Mouse (Mus musculus) heart, adult 2 months (tissue): Measurements from ENCODE around the gene Snx12. TPM values are rescaled to one million over a fixed set of nuclear protein-coding genes. Genes with fewer than 3 reads are reported as not detected.

ENCODE experiments used
- DNase-seq, 2 experiments: peaks; one replicate each; pipeline ENCODE4 v3.0.0; 2021
- H3K27ac ChIP-seq: fragments of 200-600 bp; 2 replicates; pipeline ENCODE4 v1.8.1; 2022
- H3K27me3 ChIP-seq: fragments of 200-500 bp; 2 replicates; pipeline ENCODE4 v1.6.1; 2012; ENCODE audit warnings: mild to moderate bottlenecking, low read length, inconsistent platforms, mixed read lengths; ENCODE audit not compliant: control insufficient read depth, insufficient read depth
- H3K36me3 ChIP-seq: fragments of 200-500 bp; 2 replicates; pipeline ENCODE4 v1.6.1; 2012; ENCODE audit warnings: low read length, inconsistent platforms; ENCODE audit not compliant: control insufficient read depth, insufficient read depth
- H3K4me1 ChIP-seq: fragments of 200-500 bp; 2 replicates; pipeline ENCODE4 v1.6.1; 2011; ENCODE audit warnings: low read length; ENCODE audit not compliant: control insufficient read depth, insufficient read depth
- H3K4me3 ChIP-seq: fragments of 200-600 bp; 2 replicates; pipeline ENCODE4 v1.8.1; 2022
- H3K79me2 ChIP-seq: fragments of 200-500 bp; replicated peaks from 2 replicates; pipeline ENCODE4 v1.6.1; 2012; ENCODE audit warnings: mild to moderate bottlenecking, inconsistent platforms, low read length, moderate library complexity, mixed read lengths; ENCODE audit not compliant: control insufficient read depth, insufficient read depth
- H3K9ac ChIP-seq: fragments of 200-500 bp; 2 replicates; pipeline ENCODE4 v1.6.1; 2012; ENCODE audit warnings: low read depth, mild to moderate bottlenecking, control low read depth, inconsistent platforms, low read length, mixed read lengths
- CTCF ChIP-seq: fragments of 200-600 bp; IDR thresholded peaks from 2 replicates; pipeline ENCODE4 v1.8.1; 2022; ENCODE audit warnings: antibody characterized with exemption, mild to moderate bottlenecking, moderate library complexity
- EP300 ChIP-seq: fragments of 200-500 bp; IDR thresholded peaks from 2 replicates; pipeline ENCODE4 v1.6.1; 2011; ENCODE audit warnings: low read depth, low read length, control low read depth; ENCODE audit not compliant: insufficient read depth
- POLR2A ChIP-seq: fragments of 200-500 bp; IDR thresholded peaks from 2 replicates; pipeline ENCODE4 v1.6.1; 2011; ENCODE audit warnings: mild to moderate bottlenecking, low read depth, low read length, control low read depth; ENCODE audit not compliant: insufficient read depth
- WGBS: fragments of 180-500 bp; shearing (Covaris S2); methylation state at CpG from one replicate; pipeline ENCODE4 v1.1.7; 2018; 5-methylcytosine and 5-hydroxymethylcytosine counted together
- intact Hi-C: fragments of 180-260 bp; cut with DNase I; formaldehyde crosslinking; loops from one replicate; pipeline ENCODE4 v1.15.1; 2025
- polyA plus RNA-seq: library from polyadenylated mRNA; depleted of rRNA; stranded (reverse); fragments of >200 nt; gene quantifications from 2 replicates; pipeline ENCODE4 v1.2.3, GENCODE M21; 2012
- total RNA-seq, 2 experiments: library from RNA; stranded (reverse); gene quantifications; 2 replicates each; pipeline ENCODE4 v1.2.3; 2021

Snx12 gene
- total and polyA plus RNA-seq, 3 experiments: 16.6 to 37.3 (median 36.0) TPM

DNA sequence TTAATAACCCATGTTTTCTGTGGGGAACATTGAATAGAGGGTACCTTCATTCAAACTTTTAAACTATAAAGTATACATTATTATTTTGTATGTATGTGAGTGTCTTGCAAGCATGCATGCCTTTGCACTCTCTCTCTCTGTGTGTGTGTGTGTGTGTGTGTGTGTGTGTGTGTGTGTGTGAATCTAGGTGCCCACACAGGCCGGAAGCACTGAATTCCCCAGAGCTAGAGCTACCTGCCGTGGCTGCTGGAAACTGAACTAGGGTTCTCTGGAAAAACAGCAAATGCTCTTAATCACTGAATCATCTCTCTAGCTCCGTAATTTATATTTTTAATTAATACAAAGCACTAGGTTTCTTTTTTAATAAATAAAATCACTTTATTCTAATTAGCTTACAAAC is 59.1 kb downstream of the Snx12 start:
- intact Hi-C loops: no loop called here
- TF ChIP-seq CTCF (no peak), POLR2A (no peak), EP300 (no peak)
- Histone ChIP-seq H3K27me3 (no peaks in the 10 kb centered on the region), H3K79me2 (no peaks in the 10 kb centered on the region), H3K4me1 (no peaks in the 10 kb centered on the region), H3K9ac (no peak overlapping the region), H3K4me3 (no peak overlapping the region), H3K36me3 (no peaks in the 10 kb centered on the region), H3K27ac (no peak overlapping the region)
- 60% methylated on average over 3 of the region's 3 CpGs for WGBS
- DNase-seq: no peak

DNA sequence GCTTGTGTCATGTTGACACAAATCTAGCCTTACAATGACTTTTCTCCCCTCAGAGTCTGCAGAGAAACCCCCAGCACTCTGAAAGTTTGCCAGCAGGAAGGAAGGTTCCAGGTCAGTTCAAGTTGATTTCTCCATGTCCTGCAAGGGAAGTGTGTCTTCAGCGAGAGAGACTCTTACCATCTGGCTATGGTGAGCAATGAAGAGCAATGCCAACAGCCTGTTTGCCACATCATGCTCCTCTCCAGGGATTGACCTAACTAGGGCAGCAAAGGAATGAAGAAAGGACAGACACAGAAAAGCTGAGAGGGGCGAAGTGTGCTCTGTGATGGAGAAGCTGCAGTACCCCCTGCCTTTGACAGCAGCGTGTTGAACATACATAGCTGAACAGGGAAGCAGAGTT is 59.8 kb downstream of the Snx12 start:
- Histone ChIP-seq H3K4me1 (no peaks in the 10 kb centered on the region), H3K9ac (no peak overlapping the region), H3K36me3 (no peaks in the 10 kb centered on the region), H3K27ac (no peak overlapping the region), H3K4me3 (no peak overlapping the region), H3K27me3 (no peaks in the 10 kb centered on the region), H3K79me2 (no peaks in the 10 kb centered on the region)
- intact Hi-C loops: no loop called here
- DNase-seq: no peak
- WGBS: 81% methylated on average over 3 of the region's 3 CpGs
- TF ChIP-seq EP300 (no peak), CTCF (no peak), POLR2A (no peak)

DNA sequence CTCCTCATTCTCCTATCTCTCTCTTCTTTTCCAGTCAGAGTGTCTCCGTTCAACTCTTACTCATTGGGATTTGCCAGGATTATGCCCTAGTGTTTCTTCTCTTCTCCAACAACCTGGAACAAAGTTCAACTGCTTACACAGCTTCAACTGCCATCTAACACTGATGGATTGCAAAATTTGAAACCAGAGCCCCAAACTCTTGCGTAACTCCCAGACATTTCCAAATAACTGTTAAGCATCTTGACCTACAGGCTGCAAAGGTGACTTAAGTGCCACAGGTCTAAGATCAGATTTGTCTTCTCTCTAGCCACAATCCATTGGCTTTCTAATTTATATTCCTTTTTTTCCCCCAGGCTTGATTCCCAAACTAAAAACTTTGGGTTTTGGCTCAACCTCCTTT is 64.9 kb downstream of the Snx12 start:
- WGBS: 89% methylated on average over 2 of the region's 2 CpGs
- no peak for DNase-seq
- no peak for TF ChIP-seq POLR2A
- TF ChIP-seq EP300: no peak
- TF ChIP-seq CTCF: no peak

DNA sequence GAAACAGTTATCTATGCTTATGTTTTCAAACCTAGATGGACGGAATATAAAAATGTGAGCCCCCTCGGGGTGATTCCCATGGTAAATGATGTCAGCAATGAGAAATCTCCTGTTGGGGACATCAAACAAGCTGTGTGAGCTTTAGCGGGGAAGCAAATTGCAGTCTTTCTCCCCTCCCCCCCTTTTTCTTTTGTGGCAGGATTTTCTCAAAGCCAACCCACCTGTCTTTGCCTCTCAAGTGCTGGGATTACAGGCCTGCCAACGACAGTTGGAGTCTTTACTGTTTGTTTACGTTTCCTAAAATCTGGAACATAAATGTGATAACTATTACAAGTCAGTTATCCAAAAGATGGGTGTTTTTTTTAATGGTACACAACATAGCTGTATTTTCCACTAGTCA is 66.0 kb downstream of the Snx12 start:
- no peak for TF ChIP-seq CTCF
- no peak for TF ChIP-seq POLR2A
- TF ChIP-seq EP300: no peak
- DNase-seq: no peak
- Histone ChIP-seq H3K27me3 (no peaks in the 10 kb centered on the region), H3K9ac (no peak overlapping the region), H3K36me3 (no peaks in the 10 kb centered on the region), H3K79me2 (no peaks in the 10 kb centered on the region), H3K4me1 (no peaks in the 10 kb centered on the region), H3K27ac (no peak overlapping the region), H3K4me3 (no peak overlapping the region)
- intact Hi-C loops: no loop called here
- 58% methylated on average over 5 of the region's 5 CpGs for WGBS

More for the DNA sequence above, 64.9 kb downstream of the Snx12 start:
- Histone ChIP-seq H3K27me3 (no peaks in the 10 kb centered on the region), H3K36me3 (no peaks in the 10 kb centered on the region), H3K9ac (no peak overlapping the region), H3K4me3 (no peak overlapping the region), H3K79me2 (no peaks in the 10 kb centered on the region), H3K4me1 (no peaks in the 10 kb centered on the region), H3K27ac (no peak overlapping the region)
- intact Hi-C loops: no loop called here

DNA sequence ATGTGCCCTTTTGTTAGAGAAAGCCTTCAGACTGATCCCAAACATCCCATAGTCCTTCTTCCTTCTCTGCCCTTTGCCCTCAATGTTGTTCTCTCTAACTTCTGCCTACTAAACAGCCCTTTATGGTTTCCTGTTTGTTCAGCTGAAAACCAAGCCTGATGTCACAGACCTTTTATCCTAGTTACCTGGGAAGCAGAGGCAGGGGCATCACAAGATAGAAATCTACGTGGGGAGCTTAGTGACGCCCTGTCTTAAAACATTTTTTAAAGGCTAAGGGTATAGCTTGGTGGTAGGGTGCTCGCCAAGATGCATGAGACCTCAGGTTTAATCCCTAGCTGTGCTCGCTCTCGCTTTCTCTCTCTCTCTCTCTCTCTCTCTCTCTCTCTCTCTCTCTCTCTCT is 74.9 kb downstream of the Snx12 start:
- Histone ChIP-seq H3K4me1 (no peaks in the 10 kb centered on the region), H3K79me2 (no peaks in the 10 kb centered on the region), H3K9ac (no peak overlapping the region), H3K36me3 (no peaks in the 10 kb centered on the region), H3K27ac (no peak overlapping the region), H3K27me3 (no peaks in the 10 kb centered on the region), H3K4me3 (no peak overlapping the region)
- intact Hi-C loops: no loop called here
- DNase-seq: no peak
- 64% methylated on average over 4 of the region's 5 CpGs for WGBS
- TF ChIP-seq EP300 (no peak), POLR2A (no peak), CTCF (no peak)

DNA sequence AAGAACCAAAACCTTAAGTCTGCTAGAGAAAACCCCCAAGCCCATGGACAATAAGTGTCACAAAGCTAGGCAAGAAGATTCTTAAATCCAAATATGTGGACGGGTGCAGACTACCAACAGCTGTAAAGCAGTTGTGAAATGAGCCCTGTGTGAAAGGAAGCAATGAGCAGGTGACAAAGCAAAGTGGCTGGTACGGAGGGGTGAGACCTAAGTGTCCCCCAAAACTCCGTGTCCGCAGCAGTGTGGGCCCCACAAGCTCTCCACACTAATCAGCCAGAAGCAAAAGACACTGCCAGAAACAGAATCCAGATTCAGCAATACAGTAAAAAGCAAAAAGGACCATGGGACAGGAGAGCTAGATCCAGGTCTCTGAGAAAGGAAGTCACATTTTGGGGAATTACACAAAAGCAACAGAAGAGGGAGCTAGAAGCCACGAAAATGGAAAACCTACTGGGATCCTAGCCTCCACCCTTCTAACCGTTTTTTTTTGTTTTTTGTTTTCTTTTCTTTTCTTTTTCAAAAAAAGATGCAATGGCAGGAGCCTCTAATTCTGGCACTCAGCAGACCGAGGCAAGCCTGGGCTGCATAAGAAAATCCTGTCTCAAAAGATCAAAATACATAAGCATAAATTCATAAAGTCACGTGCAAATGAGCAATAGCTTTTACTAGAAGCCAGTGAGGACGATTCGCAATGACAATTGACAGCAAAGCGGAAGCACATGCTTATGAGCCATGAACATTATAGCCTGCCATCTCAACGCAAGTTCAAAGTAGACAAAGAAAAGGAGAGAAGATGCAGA is 90.2 kb downstream of the Snx12 start:
- peak; percentile 9 to 26 for DNase-seq
- intact Hi-C loops: loop anchor here (1.0 to 10.0 kb wide), 6 partner anchors 93 to 383 kb away; partner anchors contain the start of genes Med12, Snx12 and Zmym3

More for the DNA sequence above, 90.2 kb downstream of the Snx12 start:
- TF ChIP-seq POLR2A: no peak
- TF ChIP-seq CTCF: peak; percentile 76
- TF ChIP-seq EP300: no peak
- no peaks in the 10 kb centered on the region for H3K27me3 ChIP-seq
- H3K4me1 ChIP-seq: no peaks in the 10 kb centered on the region
- WGBS: 30% methylated on average over 12 of the region's 12 CpGs
- no peak overlapping the region for H3K27ac ChIP-seq
- H3K36me3 ChIP-seq: no peaks in the 10 kb centered on the region
- H3K4me3 ChIP-seq: peak overlapping the region; percentile 38
- no peaks in the 10 kb centered on the region for H3K79me2 ChIP-seq
- peak overlapping the region; percentile 45; the same call in 1 of the 2 replicates for H3K9ac ChIP-seq
